Mouse (Mus musculus) right cerebral cortex, postnatal 36 days (tissue): ENCODE measurements around the gene Ptprt.
A peak's percentile ranks its signal among the peaks of the same experiment; 100 is the strongest.

Source experiments
- DNase-seq, 2 experiments: peaks; one replicate each; pipeline ENCODE4 v3.0.0; 2022; ENCODE audit warnings: low spot score in 2 of 2, mixed read lengths in 1 of 2

The Ptprt gene

GRCm38 (mm10) chr2:162591388-162591787 lies 69.6 kb downstream of the Ptprt start:
- no peak for DNase-seq

DNA sequence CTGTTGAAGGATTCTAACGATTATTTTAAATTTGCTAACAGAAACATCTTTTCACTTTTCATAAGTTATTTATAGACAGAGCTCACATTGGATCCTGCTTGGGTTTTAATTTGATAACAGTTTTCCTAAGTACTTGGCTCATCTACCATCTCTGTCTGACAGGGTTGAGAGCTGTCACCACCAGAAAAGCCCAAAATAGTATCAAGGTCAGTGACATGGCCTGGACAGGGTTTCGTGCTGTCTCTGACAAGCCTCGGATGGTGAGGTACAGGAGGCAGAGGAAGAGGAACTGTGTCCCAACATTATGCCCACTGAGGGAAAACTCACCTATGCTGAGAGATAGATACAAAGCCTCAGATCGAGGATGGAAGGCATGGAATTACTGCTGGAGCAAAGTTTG lies 79.3 kb downstream of the Ptprt start:
- no peak for DNase-seq

DNA sequence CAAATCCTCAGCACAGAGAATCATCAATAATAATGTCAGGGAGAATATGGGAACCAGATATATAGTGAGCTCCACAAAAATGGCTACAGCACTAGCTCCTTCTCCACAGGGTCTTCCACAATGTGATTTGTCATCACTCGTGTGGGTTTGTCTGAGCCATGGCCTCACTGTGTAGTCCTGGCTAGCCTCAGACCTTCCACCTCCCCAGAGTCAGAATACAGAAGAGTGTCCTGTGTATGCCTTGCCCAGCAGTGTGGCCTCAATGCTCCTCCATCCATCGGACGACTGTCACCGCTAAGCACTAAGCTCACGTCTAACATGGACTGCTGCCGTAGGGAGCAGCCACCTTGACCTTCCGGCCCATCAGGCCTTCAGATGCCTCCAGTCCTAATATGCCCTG lies 83.1 kb downstream of the Ptprt start:
- DNase-seq, result no peak

DNA sequence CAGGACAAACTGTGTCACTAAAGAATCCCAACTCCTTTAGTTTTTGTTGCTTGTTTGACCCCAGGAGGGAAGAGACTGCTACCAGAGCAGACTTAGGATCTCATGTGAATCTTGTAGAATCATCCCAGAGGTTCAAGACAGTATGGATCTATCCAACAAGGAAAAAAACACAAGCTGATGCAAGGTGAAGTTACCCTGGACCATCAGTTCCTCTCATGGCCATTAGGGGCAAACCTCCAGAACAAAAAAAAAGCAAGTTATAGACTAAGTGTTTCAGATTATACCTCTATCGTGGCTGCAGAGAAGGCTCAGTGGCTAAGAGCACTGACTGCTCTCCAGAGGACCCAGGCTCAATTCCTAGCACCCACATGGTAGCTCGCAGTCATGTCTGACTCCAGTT lies 88.1 kb downstream of the Ptprt start:
- no peak for DNase-seq

GRCm38 (mm10) chr2:162571037-162571436 lies 89.9 kb downstream of the Ptprt start:
- DNase-seq, result no peak

DNA sequence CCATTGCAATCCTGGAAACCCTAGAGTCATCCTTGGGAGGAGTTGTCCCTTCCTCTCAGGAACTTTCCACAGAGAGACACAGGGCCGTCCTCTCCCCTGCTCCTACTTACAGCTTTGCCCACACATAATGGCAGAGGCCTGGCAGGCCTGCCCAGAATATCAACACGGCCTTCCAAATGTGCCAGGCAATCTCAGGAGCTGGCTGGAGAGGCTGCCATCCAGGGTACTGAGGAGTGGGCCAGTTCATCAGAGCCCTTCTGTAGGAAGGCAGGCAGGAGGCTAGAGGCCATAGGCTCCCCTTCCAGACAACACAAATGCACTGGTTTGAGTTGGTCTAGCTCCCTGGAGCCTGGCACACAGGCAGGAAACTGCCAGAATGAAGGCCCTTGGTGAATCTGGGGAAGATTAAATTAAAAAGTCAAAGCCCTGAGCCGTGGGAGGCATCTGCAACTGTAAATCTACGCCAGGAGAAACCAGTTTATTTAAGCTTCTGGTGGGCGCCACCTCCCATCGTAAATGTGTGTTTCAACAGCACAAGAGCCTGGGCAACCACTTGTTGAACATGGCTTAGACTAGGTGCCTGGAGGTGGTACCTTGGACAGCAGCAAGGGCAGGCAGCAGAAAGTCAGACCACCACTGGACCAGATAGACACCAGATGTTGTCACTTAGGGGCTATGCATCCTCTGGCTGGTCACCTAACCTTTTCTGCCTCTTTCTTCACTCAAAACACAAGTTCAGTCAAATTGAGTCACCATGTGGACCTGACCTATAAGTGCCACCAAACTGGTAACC lies 92.4 kb downstream of the Ptprt start:
- peak in 1 of 2 experiments; percentile 23 for DNase-seq

DNA sequence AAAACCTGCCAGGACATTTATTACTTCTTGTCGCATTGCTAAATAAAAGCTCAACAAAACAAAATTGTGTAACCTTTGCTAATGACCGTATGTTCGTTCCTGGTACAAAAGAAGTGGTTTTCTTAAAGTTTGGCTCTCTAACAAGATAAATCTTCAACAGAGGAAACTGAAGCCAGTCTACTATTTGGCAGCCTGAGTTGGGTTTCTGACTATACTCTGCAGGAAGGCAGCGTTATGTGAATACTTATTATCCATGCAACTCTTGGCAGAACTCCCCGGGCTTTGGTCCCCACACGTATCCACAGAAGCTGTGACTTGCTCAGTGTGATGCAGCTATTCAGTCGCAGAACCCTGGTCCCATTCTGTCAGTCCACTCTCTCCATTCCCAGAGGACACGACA lies 112.6 kb downstream of the Ptprt start:
- no peak for DNase-seq

- no peak for DNase-seq
Measured at GRCm38 (mm10) chr2:162531638-162532037, 129.3 kb downstream of the Ptprt start.

GRCm38 (mm10) chr2:162528911-162529310 lies 132.0 kb downstream of the Ptprt start:
- no peak for DNase-seq

GRCm38 (mm10) chr2:162515993-162516392 lies 145.0 kb downstream of the Ptprt start:
- DNase-seq, result no peak

DNA sequence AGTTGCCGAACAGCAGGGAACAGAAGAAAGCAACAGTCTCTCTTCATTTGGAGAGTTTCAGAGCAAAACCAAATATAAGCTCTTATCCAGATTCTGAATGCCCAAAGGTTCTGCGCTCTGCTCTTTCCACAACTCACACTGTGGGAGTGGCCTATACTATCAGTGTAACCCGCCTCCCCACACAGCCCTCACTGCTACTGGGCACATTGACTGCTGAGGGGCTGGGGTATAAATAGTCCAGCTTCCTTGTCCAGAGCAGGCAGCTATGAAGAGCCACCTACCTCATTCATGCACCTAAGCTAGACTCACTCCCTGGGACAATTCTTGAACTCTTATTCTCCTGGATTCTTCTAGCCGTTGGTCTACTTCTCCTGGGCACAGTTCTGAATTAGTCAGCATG lies 147.9 kb downstream of the Ptprt start:
- no peak for DNase-seq

DNA sequence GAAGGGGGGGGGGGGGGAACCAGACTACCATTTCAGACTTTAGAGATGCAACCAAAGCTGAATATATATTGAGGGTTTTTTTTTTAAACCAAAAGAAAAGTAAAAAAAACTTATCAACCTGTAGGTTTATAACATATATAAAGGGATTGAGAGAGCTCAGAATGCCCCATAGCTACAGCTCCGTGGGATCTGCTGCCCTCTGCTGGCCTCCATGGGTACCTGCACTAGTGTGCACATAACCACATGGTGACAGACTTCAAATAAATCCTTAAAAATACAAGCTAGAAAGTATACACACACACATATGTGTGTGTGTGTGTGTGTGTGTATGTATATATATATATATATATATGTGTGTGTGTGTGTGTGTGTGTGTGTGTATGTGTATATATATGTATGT lies 148.9 kb downstream of the Ptprt start:
- no peak for DNase-seq

DNA sequence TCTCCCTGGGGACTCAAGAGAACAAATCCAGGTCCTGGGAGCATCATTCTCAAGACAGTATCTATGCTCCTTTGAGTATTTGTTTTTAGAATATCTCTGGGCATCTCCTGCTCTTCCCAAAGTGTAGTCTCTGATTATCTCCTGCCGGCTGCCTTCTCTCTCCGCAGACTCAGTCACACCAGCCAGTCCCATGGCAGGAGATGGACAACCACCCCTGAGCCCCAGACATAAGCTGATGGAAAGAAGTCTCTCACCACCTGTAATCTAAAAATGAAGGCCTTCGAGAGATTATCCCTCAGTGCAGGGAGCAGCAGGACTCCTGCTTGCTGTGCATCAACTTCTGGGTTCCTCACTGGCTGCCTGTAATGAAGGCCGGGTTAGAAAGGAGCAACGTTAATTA lies 151.9 kb downstream of the Ptprt start:
- DNase-seq, result no peak

- no peak for DNase-seq
Measured at GRCm38 (mm10) chr2:162507664-162508063, 153.3 kb downstream of the Ptprt start.

GRCm38 (mm10) chr2:162504850-162505249 lies 156.1 kb downstream of the Ptprt start:
- DNase-seq, result no peak

GRCm38 (mm10) chr2:162499501-162499915 lies 161.4 kb downstream of the Ptprt start:
- no peak for DNase-seq

DNA sequence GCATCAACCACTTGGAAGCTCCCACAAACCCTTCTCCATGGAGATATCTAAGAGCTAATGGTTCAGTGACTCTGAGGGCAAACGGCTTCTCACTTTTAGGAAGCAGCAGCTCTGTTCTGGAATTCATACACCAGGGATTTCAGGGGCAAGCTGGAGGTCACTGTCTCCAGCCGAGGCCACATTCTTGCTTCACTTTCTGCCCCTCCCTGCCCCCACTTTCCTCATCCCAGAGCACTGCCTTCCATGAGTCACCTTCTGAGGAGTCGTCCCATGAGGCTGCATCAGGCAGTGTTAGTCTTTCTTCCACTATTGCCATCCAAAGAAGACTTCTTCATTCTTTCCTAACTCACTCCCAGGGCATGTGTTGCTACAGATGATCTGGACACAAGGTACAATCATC lies 162.8 kb downstream of the Ptprt start:
- DNase-seq, result no peak

DNA sequence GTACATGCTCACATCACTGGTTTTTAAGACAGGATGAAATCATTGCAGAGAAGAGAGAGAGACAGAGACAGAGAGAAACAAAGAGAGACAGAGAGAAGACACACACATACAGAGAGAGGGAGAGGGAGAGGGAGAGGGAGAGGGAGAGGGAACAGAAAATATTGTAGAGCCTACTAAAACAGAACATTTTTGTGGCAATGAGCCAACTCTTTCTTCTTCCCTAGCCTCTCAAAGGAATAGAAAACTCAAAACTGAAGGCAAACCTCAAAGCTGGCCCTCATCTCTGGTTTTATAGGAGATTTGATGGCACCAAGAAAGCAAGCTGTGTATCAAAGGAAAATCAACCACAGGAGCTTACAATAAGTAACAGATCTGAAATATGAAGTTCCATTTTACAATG lies 176.9 kb downstream of the Ptprt start:
- DNase-seq, result no peak

DNA sequence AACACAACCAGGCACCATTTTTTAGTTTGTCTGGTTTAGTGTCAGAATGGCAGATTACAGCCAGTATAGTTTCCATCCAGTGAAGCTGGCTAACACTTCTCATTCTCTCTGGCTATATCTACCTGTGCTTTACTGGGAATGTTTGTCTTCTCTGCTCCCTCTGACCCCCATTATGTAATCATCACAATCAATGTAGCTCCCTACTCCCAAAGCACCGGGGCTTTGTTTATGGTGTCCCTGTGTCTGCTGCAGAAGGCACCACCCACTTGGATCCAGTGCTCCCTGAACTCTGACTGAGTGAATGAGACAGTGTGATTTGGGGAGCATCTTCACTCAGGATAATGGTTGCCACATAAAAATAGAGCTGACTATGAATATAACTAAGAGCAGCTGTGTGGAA lies 217.8 kb downstream of the Ptprt start:
- no peak for DNase-seq

GRCm38 (mm10) chr2:162436646-162437045 lies 224.3 kb downstream of the Ptprt start:
- DNase-seq, result no peak

GRCm38 (mm10) chr2:162430171-162430570 lies 230.8 kb downstream of the Ptprt start:
- DNase-seq, result peak; percentile 69 to 79

DNA sequence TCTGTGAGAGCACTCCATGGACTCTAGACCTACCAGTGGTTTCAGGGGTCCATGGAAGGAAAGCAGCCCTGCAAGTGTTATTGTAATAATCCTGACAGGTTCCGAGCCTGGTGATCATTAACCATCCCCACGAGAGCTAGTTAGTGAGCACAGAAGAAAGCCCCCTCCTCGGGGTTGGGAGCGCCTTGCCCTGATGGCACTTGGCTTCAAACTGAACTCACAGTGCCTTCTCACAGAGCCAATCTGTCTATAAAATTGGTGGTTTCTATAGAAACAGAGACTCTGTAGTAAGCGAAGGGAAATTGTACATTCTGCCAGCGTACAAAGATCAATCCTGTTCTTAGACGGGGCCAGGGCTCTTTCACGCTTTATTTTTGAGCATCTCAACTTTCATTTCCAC lies 234.8 kb downstream of the Ptprt start:
- DNase-seq, result no peak

GRCm38 (mm10) chr2:162418181-162418580 lies 242.8 kb downstream of the Ptprt start:
- no peak for DNase-seq
